Mouse (Mus musculus) frontal cortex, postnatal 14 days (tissue): ENCODE results near the gene Kndc1.

Experiments
- DNase-seq, 2 experiments: peaks; one replicate each; pipeline ENCODE4 v3.0.0; 2022; ENCODE audit warnings: low spot score in 2 of 2

Gene Kndc1

GRCm38 (mm10) chr7:139905261-139905660 is 10.8 kb downstream of the Kndc1 start:
- no peak for DNase-seq

DNA sequence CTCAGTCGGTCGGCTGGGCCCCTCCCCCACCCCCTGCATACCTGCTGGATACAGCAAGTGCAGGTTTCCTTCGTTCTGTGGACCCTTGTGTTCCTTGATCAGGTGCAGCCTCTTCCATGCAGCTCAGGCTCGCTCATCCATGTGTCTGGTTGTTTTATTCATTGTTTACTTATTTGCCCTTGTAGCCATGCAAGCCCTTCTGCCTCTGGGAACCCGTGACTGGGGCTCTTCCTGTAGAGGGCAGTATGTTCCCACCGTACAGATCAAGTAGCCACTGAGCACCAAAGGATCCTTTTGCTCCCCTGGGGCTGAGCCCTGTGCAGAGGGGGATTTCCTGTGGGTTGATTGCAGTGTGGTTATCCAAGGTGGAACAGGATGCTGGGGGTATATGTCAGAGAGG is 11.2 kb downstream of the Kndc1 start:
- DNase-seq, result no peak

- no peak for DNase-seq
Observed at GRCm38 (mm10) chr7:139908176-139908575, 13.7 kb downstream of the Kndc1 start.

- DNase-seq, result no peak
Observed at GRCm38 (mm10) chr7:139909469-139909868, 15.0 kb downstream of the Kndc1 start.

- DNase-seq, result no peak
Observed at GRCm38 (mm10) chr7:139910204-139910835, 15.8 kb downstream of the Kndc1 start.

GRCm38 (mm10) chr7:139914141-139915047 is 19.9 kb downstream of the Kndc1 start:
- DNase-seq, result no peak

- no peak for DNase-seq
Observed at GRCm38 (mm10) chr7:139915646-139916257, 21.3 kb downstream of the Kndc1 start.

DNA sequence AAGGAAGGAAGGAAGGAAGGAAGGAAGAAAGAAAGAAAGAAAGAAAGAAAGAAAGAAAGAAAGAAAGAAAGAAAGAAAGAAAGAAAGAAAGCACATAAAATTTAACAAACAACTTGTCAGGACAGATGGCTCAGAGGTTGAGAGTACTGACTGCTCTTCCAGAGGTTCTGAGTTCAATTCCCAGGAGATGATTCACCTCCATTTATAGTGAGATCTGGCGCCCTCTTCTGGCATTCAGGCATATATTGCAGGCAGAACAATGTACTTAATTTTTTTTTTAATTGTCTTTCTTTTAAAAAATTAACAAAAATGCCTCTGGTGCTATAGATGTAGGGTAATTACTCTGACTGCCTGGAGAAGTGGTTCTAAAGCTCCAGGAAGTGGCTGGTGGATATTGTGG is 21.8 kb downstream of the Kndc1 start:
- no peak for DNase-seq

DNA sequence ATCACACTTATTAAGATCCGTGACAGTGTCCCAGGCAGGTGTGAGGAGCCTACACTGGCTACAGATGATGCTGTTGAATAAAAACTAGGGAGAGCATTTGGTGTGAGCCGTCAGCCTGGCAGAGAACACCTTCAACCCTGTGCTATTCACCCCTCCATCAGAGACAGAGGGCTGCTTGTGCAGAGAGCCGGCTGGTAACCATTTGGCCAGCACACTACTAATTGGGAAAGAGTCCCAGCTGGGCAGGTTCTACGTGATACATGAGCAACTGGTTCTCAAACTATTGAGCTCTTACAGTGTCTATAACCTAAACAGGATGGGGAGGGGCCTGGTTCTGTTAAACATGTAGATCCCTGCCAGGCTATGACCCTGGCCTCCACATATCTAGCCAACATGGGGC is 23.8 kb downstream of the Kndc1 start:
- no peak for DNase-seq

GRCm38 (mm10) chr7:139930732-139931131 is 36.2 kb downstream of the Kndc1 start:
- DNase-seq, result no peak

DNA sequence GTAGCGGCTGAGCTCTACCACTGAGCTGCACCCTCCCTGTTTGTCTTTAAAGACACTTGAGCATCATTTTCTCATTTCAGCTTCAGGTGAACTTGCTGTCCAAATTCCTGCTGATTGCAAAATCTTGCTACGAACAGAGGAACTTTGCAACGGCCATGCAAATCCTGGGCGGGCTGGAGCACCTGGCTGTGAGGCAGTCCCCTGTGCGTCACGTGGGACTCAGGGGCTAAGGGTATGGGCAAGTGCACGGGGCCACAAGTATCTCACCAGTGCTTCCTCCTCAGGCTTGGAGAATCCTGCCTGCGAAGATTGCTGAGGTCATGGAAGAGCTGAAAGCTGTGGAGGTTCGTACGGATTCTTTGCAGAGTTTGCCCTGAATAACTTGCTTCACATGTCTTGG is 42.2 kb downstream of the Kndc1 start:
- no peak for DNase-seq

DNA sequence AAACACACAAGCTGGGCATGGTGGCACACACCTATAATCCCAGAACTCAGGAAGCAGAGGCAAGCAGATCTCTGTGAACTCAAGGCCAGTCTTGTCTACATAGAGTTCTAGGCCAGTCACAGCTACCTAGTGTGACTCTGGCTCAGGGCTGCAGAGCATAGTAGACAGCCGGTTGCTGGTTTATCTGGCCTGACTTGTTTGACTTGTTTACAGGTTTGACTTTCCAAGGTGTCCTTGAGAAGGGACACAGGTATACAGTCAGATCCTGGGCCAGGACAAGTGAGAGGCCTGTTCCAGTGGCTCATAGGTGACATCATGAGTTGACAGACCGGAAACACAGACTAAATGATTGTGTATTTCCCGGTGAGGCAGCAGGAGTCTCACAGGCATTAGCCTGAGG is 42.6 kb downstream of the Kndc1 start:
- DNase-seq, result no peak

GRCm38 (mm10) chr7:139937810-139938209 is 43.3 kb downstream of the Kndc1 start:
- DNase-seq, result no peak

DNA sequence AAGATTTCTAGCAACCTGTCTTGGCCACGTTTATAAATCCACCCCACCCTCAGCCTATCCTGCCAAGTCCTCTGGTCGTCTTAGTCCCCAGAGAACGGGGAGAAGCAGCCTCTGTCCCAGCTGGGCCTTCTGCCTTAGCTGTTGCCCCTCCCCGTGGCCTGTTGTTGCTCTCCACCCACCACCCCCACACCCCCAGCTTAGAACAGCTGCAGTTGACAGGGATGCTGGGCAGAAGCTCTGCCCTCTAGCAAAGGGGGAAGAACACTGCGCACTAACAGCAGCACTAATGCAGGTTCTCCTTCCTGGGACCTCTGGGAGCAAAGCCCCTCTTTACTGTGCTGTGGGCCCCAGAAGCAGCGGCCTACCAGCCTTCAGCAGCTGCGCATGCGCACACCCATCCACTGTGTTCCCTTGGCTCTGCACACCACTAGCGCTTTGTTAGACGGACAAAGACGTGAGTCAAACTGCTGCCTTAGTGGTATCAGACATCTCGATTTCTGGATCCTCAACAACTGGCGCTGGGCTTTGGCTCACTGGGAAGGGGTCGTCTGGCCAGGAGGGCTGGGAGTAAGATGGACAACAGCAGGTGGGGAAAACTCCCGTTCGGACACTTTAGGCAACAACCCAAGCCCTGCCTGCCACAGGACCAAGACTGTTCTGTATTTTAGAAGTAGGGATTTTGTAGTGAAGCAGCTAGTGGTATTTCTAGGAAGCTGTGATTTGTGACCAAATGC is 46.1 kb downstream of the Kndc1 start:
- no peak for DNase-seq

- no peak for DNase-seq
Observed at GRCm38 (mm10) chr7:139943674-139944281, 49.3 kb downstream of the Kndc1 start, which contains the start of gene Utf1. Utf1 (plus strand) TSS chr7:139943789.

DNA sequence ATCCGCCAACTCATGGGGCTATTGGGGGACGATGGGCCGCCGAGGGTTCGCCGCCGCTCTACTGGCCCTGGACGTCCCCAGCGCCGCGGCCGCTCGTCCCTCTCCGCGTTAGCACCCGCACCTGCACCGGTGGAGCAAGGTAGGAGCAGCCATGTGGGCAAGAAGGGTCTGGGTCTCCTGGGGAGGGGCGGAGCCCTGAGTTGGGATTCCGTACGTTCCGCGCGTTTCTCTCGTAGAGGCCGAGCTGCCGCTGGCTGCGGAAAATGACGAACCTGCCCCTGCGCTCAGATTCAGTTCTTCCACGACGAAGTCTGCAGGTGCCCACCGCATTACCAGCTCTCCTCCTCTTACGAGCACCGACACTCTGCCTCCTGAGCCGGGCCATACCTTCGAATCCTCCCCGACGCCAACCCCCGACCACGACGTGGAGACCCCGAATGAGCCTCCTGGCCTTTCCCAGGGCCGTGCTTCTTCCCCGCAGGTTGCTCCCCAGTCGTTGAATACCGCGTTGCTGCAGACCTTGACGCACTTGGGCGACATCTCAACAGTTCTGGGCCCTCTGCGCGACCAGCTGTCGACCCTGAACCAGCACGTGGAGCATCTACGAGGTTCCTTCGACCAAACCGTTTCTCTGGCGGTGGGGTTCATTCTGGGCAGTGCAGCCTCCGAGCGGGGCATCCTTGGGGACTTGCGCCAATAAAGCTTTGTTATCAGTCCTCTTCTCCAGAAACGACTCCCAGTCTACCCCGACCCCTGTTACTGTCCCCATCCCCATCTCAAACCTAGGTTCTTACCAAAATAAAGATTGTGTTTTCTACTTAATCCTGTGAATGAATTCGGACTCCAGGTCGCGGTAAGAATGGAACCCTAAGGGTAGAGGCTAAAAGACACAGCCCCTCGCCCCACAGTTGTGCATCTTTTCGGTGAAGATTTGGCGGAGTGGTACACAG is 50.1 kb downstream of the Kndc1 start:
- DNase-seq, result no peak

DNA sequence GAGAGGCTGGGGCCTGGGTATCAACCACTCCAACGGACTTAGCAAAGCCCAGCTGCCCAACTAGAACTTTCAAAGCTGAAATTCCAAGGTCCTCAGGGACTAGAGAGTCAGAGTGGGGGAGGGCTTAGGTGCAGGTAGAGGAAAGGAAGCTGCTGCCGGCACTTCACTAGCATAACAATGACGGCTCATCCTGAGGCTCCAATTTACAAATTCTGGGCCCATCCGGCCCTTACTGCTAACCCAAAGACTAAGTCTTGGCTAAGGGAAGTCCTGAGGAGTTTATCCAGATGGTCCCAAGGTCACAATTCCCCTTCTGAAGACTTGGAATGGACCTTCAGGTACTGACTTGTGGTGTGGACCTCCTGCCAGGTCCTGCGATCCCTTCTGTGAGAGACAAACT is 51.0 kb downstream of the Kndc1 start:
- DNase-seq, result no peak

- no peak for DNase-seq
Observed at GRCm38 (mm10) chr7:139946032-139946431, 51.5 kb downstream of the Kndc1 start.

GRCm38 (mm10) chr7:139949893-139950282 is 55.4 kb downstream of the Kndc1 start:
- DNase-seq, result no peak

- no peak for DNase-seq
Observed at GRCm38 (mm10) chr7:139950283-139950971, 55.9 kb downstream of the Kndc1 start.
